Mouse (Mus musculus) lung, adult 2 months (tissue): Measurements from ENCODE around the gene Guca1a.

Source experiments
- CTCF ChIP-seq: fragments of 200-500 bp; IDR thresholded peaks from 2 replicates; pipeline ENCODE4 v1.5.1; 2011; ENCODE audit warnings: mild to moderate bottlenecking, low read length, control low read depth; ENCODE audit not compliant: insufficient read depth
- POLR2A ChIP-seq: fragments of 200-500 bp; IDR thresholded peaks from 2 replicates; pipeline ENCODE4 v1.6.1; 2011; ENCODE audit warnings: low read depth, mild to moderate bottlenecking, control low read depth, low read length, borderline replicate concordance; ENCODE audit errors: extremely low read depth

DNA sequence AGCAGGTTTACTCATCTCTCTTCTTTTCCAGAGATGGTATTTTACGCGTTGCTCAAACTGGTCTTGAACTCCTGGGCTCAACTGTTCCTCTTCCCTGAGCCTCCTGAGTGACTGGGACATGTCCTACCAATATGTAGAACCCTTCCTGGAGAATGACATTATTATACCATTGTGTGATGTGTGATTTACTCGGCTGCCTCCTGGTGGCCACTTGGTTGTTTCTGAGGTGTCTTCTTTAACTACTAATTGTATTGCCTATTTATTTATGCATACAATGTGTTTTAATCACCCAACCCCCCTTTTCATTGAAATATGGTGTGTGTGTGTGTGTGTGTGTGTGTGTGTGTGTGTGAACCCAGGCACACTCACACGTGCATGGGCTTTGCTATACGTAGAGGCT, 30.4 kb upstream of the Guca1a start:
- TF ChIP-seq POLR2A (no peak), CTCF (no peak)
